Mouse (Mus musculus): Measurements from ENCODE around the gene Nfu1. TPM values are rescaled to one million over a fixed set of nuclear protein-coding genes. Genes with fewer than 3 reads are reported as not detected.

Gene Nfu1
- polyA plus RNA-seq, 1 experiment = 130 TPM

DNA sequence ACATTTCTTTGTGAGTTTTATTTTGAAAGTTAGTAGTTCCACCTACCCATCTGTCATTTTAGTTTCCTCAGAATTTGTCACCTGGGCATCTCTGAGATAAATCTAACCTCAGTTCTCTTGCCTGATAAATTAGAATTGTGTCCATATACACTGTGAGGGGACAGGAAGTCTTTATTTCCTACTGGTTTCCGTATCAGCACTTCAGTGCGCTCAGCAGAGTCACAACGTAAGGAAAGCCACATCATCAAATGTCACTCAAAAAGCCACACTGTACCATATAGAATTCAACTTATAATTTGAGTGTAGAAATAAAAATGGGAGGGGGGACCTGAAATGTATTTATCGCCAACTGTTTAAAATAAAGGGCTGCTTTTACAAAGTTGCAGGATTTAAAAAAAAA is 14.8 kb upstream of the Nfu1 start:
- TF ChIP-seq CTCF (IDR thresholded peaks at IDR 0.05; ENCODE audit: borderline replicate concordance, extremely low read depth, insufficient read depth, insufficient read length) (no peak), POLR2A (IDR thresholded peaks at IDR 0.05; ENCODE audit: borderline replicate concordance, extremely low read depth, insufficient read depth, insufficient read length, poor library complexity, severe bottlenecking) (no peak)
- no peak for DNase-seq (ENCODE audit: low read depth)

DNA sequence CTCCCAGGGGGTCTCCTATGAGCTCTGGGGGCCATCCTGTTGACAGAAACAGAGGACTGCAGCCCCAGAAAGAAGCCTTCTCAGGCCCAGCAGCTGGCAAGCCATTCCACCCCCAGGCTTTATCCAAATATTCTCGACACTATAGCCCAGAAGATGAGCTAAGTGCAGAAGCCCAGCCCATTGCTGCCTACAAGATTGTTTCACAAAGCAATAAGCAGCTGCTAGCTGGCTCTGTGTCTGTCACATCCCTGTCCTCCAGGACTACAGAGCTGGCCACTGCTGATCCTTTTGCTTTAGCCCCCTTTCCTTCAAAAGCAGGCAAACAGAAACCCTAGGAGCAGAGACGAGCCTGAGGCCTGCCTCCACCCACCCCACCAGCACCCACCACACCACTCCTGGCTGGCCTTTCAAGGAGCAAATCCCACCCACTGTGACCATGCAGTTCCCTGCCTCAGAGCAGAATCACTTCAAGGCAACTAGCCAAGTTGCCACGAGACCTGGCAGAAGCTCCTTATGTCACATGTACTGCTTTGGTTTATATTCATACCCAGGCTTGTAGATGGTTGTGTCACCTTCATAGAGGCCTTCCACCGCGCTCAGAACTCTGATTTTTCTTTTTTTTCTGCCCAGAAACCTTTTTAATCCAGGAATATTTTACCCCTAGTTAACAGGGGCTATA is 12.3 kb upstream of the Nfu1 start:
- TF ChIP-seq POLR2A (IDR thresholded peaks at IDR 0.05; ENCODE audit: borderline replicate concordance, extremely low read depth, insufficient read depth, insufficient read length, poor library complexity, severe bottlenecking) (no peak), CTCF (IDR thresholded peaks at IDR 0.05; ENCODE audit: borderline replicate concordance, extremely low read depth, insufficient read depth, insufficient read length) (no peak)
- DNase-seq (ENCODE audit: low read depth) = peak; percentile 25

DNA sequence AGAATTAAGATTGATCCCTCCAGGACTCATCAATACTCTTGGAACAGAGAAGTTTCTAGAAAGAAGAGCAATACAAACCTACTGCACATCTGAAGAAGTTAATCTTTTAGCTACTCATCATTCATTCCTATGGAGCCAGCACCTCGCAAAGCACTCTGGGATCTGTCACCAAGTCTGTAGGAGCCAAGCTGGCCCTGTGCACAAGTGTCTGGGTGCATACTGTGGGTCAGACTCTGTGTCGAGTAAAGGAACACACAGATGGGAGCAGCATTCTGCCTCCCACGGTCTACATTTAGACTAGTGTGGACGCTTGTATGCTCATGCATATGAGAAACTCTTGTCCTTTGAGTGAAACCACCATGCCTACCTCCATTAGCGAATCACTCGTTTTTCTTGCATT is 11.7 kb upstream of the Nfu1 start:
- DNase-seq (ENCODE audit: low read depth) = no peak

DNA sequence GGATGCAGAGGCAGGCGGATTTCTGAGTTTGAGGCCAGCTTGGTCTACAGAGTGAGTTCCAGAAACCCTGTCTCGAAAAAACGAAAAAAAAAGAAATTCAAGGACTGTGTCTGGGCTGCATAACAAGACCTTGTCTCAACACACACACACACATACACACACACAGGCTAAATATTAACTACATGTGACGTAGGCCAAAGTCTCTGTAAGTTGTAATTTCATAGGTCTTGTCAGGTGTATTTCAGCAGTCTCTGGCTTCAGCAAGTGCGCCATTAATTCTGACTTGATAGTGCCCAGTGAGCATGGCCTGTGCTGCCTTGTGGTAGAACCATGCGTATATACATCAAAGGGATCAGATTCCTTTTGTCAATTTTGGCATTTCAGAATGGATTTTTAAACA is 7.0 kb upstream of the Nfu1 start:
- DNase-seq (ENCODE audit: low read depth) = no peak
- no peak for TF ChIP-seq POLR2A (IDR thresholded peaks at IDR 0.05; ENCODE audit: borderline replicate concordance, extremely low read depth, insufficient read depth, insufficient read length, poor library complexity, severe bottlenecking)
- TF ChIP-seq CTCF (IDR thresholded peaks at IDR 0.05; ENCODE audit: borderline replicate concordance, extremely low read depth, insufficient read depth, insufficient read length) = no peak

More for the DNA sequence above, 11.7 kb upstream of the Nfu1 start:
- TF ChIP-seq CTCF (IDR thresholded peaks at IDR 0.05; ENCODE audit: borderline replicate concordance, extremely low read depth, insufficient read depth, insufficient read length) = no peak
- no peak for TF ChIP-seq POLR2A (IDR thresholded peaks at IDR 0.05; ENCODE audit: borderline replicate concordance, extremely low read depth, insufficient read depth, insufficient read length, poor library complexity, severe bottlenecking)

DNA sequence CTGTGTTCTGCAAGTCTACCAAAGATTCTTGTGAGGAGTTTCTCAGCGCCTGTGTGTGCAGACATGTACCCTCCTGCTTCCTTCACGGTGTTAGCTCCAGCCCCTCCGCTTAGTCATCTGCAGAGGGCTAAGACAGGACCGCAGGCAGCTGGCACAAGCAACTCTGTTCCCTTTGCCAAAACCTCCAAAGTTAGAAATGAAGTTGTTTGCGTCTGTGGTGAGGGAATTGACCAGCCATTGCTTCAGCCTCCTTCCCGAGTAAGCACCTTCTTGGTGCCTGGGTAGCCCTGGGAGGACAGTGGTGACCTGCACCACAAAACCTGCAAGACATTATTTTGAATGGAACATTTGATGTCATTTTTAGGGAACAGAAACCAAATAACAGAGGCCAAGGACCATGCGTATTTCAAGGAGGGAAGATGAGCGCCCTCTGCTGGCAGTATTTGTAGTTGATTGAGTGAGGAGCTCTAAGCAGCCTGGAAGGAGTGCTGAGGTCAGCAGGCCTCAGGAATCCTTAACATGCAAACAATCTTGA is 6.4 kb upstream of the Nfu1 start:
- TF ChIP-seq POLR2A (IDR thresholded peaks at IDR 0.05; ENCODE audit: borderline replicate concordance, extremely low read depth, insufficient read depth, insufficient read length, poor library complexity, severe bottlenecking) (no peak), CTCF (IDR thresholded peaks at IDR 0.05; ENCODE audit: borderline replicate concordance, extremely low read depth, insufficient read depth, insufficient read length) (peak; percentile 83)
- peak; percentile 88 for DNase-seq (ENCODE audit: low read depth)

DNA sequence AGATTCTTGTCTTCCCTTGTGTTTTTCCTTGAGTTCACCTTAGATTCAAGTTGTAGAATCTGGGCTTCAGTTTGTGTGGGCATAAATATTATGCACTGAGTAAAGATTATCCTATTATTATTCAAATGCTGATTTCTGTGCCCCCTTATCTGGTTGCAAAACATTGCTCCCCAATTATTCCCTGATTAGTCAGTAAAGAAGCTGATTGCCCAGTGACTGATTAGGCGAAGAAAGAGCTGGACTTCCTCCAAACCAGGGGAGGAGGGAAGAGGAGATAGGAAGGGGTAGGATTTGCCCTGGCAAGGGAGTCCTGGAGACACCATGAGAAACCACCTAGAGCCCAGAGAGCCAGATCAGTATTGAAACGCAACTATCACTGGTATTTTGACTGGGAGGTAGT is 4.9 kb upstream of the Nfu1 start:
- DNase-seq (ENCODE audit: low read depth) = no peak
- TF ChIP-seq POLR2A (IDR thresholded peaks at IDR 0.05; ENCODE audit: borderline replicate concordance, extremely low read depth, insufficient read depth, insufficient read length, poor library complexity, severe bottlenecking) (no peak), CTCF (IDR thresholded peaks at IDR 0.05; ENCODE audit: borderline replicate concordance, extremely low read depth, insufficient read depth, insufficient read length) (no peak)

DNA sequence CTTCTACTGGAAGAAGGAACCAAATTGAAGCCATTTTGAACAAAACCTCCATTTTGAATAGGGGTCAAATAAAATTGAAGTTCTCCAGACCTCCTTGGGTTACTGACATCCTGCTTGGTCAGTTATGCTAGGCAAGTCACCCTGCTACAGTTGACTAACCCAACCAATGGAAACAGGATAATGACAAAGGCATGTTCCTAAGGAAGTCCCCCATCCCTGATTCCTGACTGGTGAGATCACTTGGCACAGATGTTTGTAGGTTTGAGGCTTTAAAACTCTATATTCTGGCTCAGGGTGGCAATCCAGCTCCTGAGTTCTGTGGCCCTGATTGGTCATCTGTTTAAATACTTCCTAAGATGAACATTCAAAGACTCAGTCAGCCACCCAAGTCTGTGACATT is 3.5 kb upstream of the Nfu1 start:
- DNase-seq (ENCODE audit: low read depth) = no peak
- TF ChIP-seq CTCF (IDR thresholded peaks at IDR 0.05; ENCODE audit: borderline replicate concordance, extremely low read depth, insufficient read depth, insufficient read length) = no peak
- TF ChIP-seq POLR2A (IDR thresholded peaks at IDR 0.05; ENCODE audit: borderline replicate concordance, extremely low read depth, insufficient read depth, insufficient read length, poor library complexity, severe bottlenecking) = no peak

DNA sequence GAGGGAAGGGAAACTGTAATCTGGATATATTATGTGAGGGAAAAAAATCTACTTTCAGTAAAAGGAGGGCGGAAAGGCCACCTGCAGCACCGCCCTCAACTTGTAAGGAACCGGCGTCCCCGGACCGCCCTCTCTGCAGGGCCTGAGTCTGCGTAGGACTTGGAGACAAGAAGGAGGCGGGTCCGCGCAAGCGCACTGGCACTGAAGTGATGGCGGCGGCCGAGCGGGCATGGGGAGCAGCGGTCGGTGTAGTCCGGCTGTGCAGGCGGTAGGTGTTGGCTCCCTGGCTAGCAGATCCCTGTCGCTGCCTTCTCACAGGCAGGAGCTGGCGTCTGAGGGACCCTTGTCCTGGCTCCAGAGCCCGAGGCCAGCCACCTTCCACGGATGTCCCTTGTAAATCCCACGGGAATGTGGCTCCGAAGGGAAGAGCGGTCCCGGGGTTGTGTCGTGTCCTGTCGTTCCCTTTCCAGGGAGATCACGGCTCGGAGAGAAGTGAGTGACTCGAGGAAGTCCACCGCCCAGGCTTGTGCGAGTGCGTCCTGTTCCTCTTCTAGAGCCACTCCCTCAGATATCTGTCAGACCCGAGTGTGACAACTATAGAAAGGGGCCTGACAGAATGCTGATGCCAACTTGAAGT is 774 bp downstream of the Nfu1 start:
- TF ChIP-seq POLR2A (IDR thresholded peaks at IDR 0.05; ENCODE audit: borderline replicate concordance, extremely low read depth, insufficient read depth, insufficient read length, poor library complexity, severe bottlenecking) (peak; percentile 75; the same call in 1 of the 2 replicates), CTCF (IDR thresholded peaks at IDR 0.05; ENCODE audit: borderline replicate concordance, extremely low read depth, insufficient read depth, insufficient read length) (no peak)
- DNase-seq (ENCODE audit: low read depth) = peak; percentile 97

DNA sequence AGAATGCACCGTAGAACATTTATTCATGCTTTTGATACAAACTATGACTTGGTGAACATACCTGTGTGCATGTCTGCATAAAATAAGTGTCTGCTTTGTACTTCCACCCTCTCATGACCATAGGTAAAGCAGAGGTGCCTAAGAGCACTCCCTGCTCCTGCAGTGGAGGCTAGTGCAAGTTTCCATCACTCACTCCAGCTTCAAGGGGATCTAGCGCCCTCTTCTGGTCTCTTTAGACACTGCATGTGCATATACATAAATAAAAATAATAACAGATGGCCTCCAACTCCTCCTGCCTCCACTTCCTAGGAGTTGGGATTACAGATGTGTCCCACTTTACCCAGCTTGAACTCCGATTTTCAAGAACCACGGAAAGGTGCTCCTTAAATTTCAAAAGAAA is 7.9 kb downstream of the Nfu1 start:
- TF ChIP-seq POLR2A (IDR thresholded peaks at IDR 0.05; ENCODE audit: borderline replicate concordance, extremely low read depth, insufficient read depth, insufficient read length, poor library complexity, severe bottlenecking) (no peak), CTCF (IDR thresholded peaks at IDR 0.05; ENCODE audit: borderline replicate concordance, extremely low read depth, insufficient read depth, insufficient read length) (peak; percentile 62)
- peak; percentile 60 for DNase-seq (ENCODE audit: low read depth)

DNA sequence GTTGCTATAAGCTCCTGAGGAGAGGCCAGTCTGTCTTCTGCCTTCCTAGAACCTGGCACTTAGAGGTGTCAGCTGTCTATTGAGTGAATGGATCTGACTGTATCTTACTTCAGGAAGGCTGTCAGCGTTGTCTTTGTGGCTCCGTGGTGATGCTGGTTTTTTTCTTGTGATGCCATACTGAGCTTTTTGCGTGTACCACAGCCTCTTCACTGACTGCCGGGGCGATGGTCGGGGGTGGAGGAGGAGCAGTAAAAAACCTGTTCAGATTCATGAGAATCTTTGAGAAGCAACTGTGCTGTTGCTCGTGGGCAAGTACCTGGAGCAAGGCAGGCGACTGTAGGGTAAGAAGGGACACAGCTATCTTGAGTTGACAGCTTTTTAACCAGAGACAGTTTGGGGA is 9.8 kb downstream of the Nfu1 start:
- no peak for TF ChIP-seq CTCF (IDR thresholded peaks at IDR 0.05; ENCODE audit: borderline replicate concordance, extremely low read depth, insufficient read depth, insufficient read length)
- TF ChIP-seq POLR2A (IDR thresholded peaks at IDR 0.05; ENCODE audit: borderline replicate concordance, extremely low read depth, insufficient read depth, insufficient read length, poor library complexity, severe bottlenecking) = no peak
- no peak for DNase-seq (ENCODE audit: low read depth)

DNA sequence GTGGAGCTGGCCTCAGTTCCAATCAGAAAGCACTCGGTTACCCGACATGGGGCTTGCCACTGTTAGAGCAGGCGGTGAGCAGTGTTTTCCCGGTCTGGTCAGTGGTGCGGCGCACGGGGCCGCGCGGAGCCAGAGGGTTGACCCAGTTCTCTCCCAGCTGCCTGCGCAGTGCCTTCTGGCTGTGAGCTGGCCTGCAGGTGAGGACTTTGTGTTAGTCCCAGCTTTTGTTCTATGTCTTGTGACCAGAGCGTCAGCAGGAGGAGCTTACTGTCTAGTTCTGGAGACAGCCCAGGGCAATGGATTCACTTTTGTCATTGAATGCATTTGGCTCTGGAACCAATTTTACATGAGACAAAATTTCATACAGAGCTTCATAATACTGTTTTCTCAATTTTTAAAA is 12.8 kb downstream of the Nfu1 start:
- DNase-seq (ENCODE audit: low read depth) = no peak
- TF ChIP-seq POLR2A (IDR thresholded peaks at IDR 0.05; ENCODE audit: borderline replicate concordance, extremely low read depth, insufficient read depth, insufficient read length, poor library complexity, severe bottlenecking) (no peak), CTCF (IDR thresholded peaks at IDR 0.05; ENCODE audit: borderline replicate concordance, extremely low read depth, insufficient read depth, insufficient read length) (no peak)

DNA sequence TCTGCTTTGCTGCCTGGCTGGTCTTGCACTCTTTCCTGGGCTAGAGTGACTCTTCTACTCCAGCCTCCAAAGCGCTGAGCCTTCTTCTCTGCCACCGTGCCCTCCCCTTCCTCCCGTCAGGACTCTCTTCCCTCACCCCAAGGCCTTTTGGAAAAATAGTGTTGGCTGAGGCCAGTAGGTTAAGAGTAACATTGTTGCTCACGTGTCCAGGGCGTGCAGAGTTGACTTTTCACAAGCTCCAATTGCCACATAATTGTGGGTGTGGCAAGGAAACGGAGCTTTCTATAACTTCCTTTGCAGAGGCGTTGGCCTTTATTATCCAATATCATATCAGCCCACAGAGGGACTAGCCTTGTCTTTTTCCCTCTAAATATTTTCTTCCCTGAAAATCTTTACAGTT is 17.9 kb downstream of the Nfu1 start:
- DNase-seq (ENCODE audit: low read depth) = no peak
- TF ChIP-seq CTCF (IDR thresholded peaks at IDR 0.05; ENCODE audit: borderline replicate concordance, extremely low read depth, insufficient read depth, insufficient read length) (no peak), POLR2A (IDR thresholded peaks at IDR 0.05; ENCODE audit: borderline replicate concordance, extremely low read depth, insufficient read depth, insufficient read length, poor library complexity, severe bottlenecking) (no peak)

All from brain, embryonic 14.5 days (tissue).